ENCODE assay signal across 23 mouse cellular contexts in genomic region chr2:92938827-92939226, GRCm38 (mm10). TPM values are rescaled to one million over a fixed set of nuclear protein-coding genes. Genes with fewer than 3 reads are reported as not detected.
DNase-seq lines count a peak whose midpoint lies in the region; ATAC-seq and TF ChIP-seq lines count a peak whose summit lies in the region.
"Had no signal": no experiment of that assay in that cellular context is flagged by ENCODE, and none has a peak within 500 bp of the region (broad histone marks: within the 10 kb centered on the region; RNA-seq: fewer than 3 reads in every experiment).

No protein-coding gene starts in this region.

- H3K79me3 ChIP-seq in C2C12 (ENCODE audit: low read depth): peaks cover 20% of the 10 kb centered on the region

- intact Hi-C loops in heart, adult 2 months (cut with DNase I): no loop called here

- WGBS in cerebellum, adult 2 months: 76% methylated on average over 7 of the region's 7 CpGs
- 92% methylated on average over 7 of the region's 7 CpGs for WGBS in heart, adult 2 months

- H3K79me2 ChIP-seq in heart, adult 2 months (replicated peaks; ENCODE audit: control insufficient read depth, insufficient read depth, low read length): no peaks in the 10 kb centered on the region
- peaks cover 69% of the 10 kb centered on the region for H3K79me2 ChIP-seq in C2C12 (ENCODE audit: control insufficient read depth, insufficient read depth)

- peaks cover 77% of the 10 kb centered on the region for H3K4me1 ChIP-seq in cerebellum, adult 2 months (ENCODE audit: control insufficient read depth, insufficient read depth, low read length)
- no peaks in the 10 kb centered on the region for H3K4me1 ChIP-seq in heart, adult 2 months (ENCODE audit: control insufficient read depth, insufficient read depth, low read length)

- no peak overlapping the region for H3ac ChIP-seq in C2C12 (ENCODE audit: control insufficient read depth, insufficient read length, low read depth)

- no peak for ATAC-seq in cerebellum, adult (ENCODE audit: insufficient number of reproducible peaks, low FRiP score, low TSS enrichment)
- ATAC-seq: activated CD4-positive, CD25-positive, alpha-beta regulatory T cell, adult 4 months; forebrain, embryonic 15.5 days; intestine, embryonic 16.5 days; Patski had no signal

- H3K27me3 ChIP-seq in cerebellum, adult 2 months (ENCODE audit: control insufficient read depth, insufficient read depth, low read length): no peaks in the 10 kb centered on the region
- no peaks in the 10 kb centered on the region for H3K27me3 ChIP-seq in heart, adult 2 months (ENCODE audit: control insufficient read depth, insufficient read depth, low read length)
- H3K27me3 ChIP-seq in C2C12 (ENCODE audit: control insufficient read depth, insufficient read depth, insufficient read length): no peaks in the 10 kb centered on the region
- H3K27me3 ChIP-seq: embryonic facial prominence, embryonic 12.5 days; forebrain, embryonic 15.5 days; hindbrain, embryonic 15.5 days; Patski had no signal

- peak overlapping the region; percentile 36; the same call in 1 of the 2 replicates for H3K27ac ChIP-seq in cerebellum, adult 2 months (ENCODE audit: insufficient read depth, low read length)
- no peak overlapping the region for H3K27ac ChIP-seq in heart, adult 2 months
- H3K27ac ChIP-seq: embryonic facial prominence, embryonic 12.5 days; forebrain, embryonic 15.5 days; heart, embryonic 13.5 days; hindbrain, embryonic 15.5 days had no signal

- no peak for TF ChIP-seq EP300 in heart, adult 2 months (IDR thresholded peaks at IDR 0.05; ENCODE audit: insufficient read depth, low read depth, low read length)

- no peak for TF ChIP-seq POLR2A in cerebellum, adult 2 months (IDR thresholded peaks at IDR 0.05; ENCODE audit: borderline replicate concordance, insufficient read depth, low read length)
- TF ChIP-seq POLR2A in heart, adult 2 months (IDR thresholded peaks at IDR 0.05; ENCODE audit: insufficient read depth, low read depth, low read length): no peak

- H3K36me3 ChIP-seq in heart, adult 2 months (ENCODE audit: control insufficient read depth, insufficient read depth, low read length): no peaks in the 10 kb centered on the region
- H3K36me3 ChIP-seq in C2C12 (ENCODE audit: control insufficient read depth, insufficient read depth): peaks cover 49% of the 10 kb centered on the region
- H3K36me3 ChIP-seq: embryonic facial prominence, embryonic 12.5 days; forebrain, embryonic 15.5 days; heart, embryonic 13.5 days; hindbrain, embryonic 15.5 days had no signal

- peak in 1 of 2 experiments; percentile 74 for DNase-seq in cerebellum, adult 2 months
- peak; percentile 19 to 22 for DNase-seq in heart, adult 18-20 months
- DNase-seq in heart, adult 2 months: no peak
- peak; percentile 30 for DNase-seq in 3134 (ENCODE audit: extremely low read depth, insufficient read length, low spot score)
- DNase-seq in spleen, postnatal 4 days (ENCODE audit: low spot score in 2 of 2): no peak
- DNase-seq in kidney, postnatal 4 days: no peak
- DNase-seq: adrenal gland, adult 2 months; B cell, adult 2 months; cerebellum, adult 9-10 months; gastrocnemius, postnatal 14 days; heart, postnatal 36 days; kidney, adult 2 months had no signal

- no peak overlapping the region for H3K4me3 ChIP-seq in cerebellum, adult 2 months (replicated peaks; ENCODE audit: insufficient read depth, low read depth, low read length)
- no peak overlapping the region for H3K4me3 ChIP-seq in heart, adult 2 months
- H3K4me3 ChIP-seq in C2C12 (ENCODE audit: insufficient read depth, poor library complexity, severe bottlenecking): no peak overlapping the region
- H3K4me3 ChIP-seq: embryonic facial prominence, embryonic 12.5 days; forebrain, embryonic 15.5 days; heart, embryonic 13.5 days; hindbrain, embryonic 15.5 days had no signal

- TF ChIP-seq CTCF in cerebellum, adult 2 months (IDR thresholded peaks at IDR 0.05; ENCODE audit: borderline replicate concordance, insufficient read depth, low read depth, low read length): no peak
- no peak for TF ChIP-seq CTCF in heart, adult 2 months (IDR thresholded peaks at IDR 0.05)
- TF ChIP-seq CTCF in C2C12 (IDR thresholded peaks at IDR 0.05; ENCODE audit: control insufficient read depth, insufficient read depth, insufficient read length): no peak

- no peak overlapping the region for H3K9ac ChIP-seq in heart, adult 2 months (ENCODE audit: low read depth, low read length)
- H3K9ac ChIP-seq: embryonic facial prominence, embryonic 12.5 days; forebrain, embryonic 15.5 days; heart, embryonic 13.5 days; hindbrain, embryonic 15.5 days had no signal

TF ChIP-seq in C2C12, 6 proteins besides CTCF, POLR2A, EP300 and RAD21:
- TF ChIP-seq MYOG (IDR thresholded peaks at IDR 0.05; ENCODE audit: control insufficient read depth, extremely low read depth, insufficient read length): no peak
- TF ChIP-seq MAX (IDR thresholded peaks at IDR 0.05): peak; percentile 89
- no peak for TF ChIP-seq CEBPB (IDR thresholded peaks at IDR 0.05; ENCODE audit: low read depth)
- TF ChIP-seq FOSL1 (IDR thresholded peaks at IDR 0.05; ENCODE audit: insufficient read depth, low read length, poor library complexity, severe bottlenecking): peak; percentile 65
- TF ChIP-seq MYOD1 (IDR thresholded peaks at IDR 0.05; ENCODE audit: control insufficient read depth, insufficient read length, low read depth): peak; percentile 75
- peak; percentile 73 for TF ChIP-seq USF1 (IDR thresholded peaks at IDR 0.05; ENCODE audit: low read depth)

RNA-seq across cellular contexts. Expression of gene Syt13, which starts 23.9 kb away (rescaled TPM):
- 110 and 115 TPM in 2 replicates for polyA plus RNA-seq in cerebellum, adult 2 months (2012; rRNA removed)
- under 1 TPM; 0.32 to 0.75 TPM for total RNA-seq in heart, adult 18-20 months (2021)
- total RNA-seq in heart, adult 2 months (2021): under 1 TPM; 0.36 to 0.47 TPM
- polyA plus RNA-seq in heart, adult 2 months (2012; rRNA removed): 0.10 TPM in 1 of 2 replicates, not detected in the other
- polyA plus RNA-seq in C2C12 (2012; fragmentation: generic; extraction: Trizol): 125 TPM
- total RNA-seq: common myeloid progenitor, adult 5-6 weeks; MEL had no signal
- polyA plus RNA-seq: activated CD4-positive, CD25-positive, alpha-beta regulatory T cell, adult 4 months had no signal

Comparison
In these comparisons a context has a peak if more than half of its experiments do, and no peak if none do; other contexts are left out.
1. DNase-seq: peak in heart, adult 18-20 months (2 of 2) and 3134 (single experiment); none in heart, adult 2 months (0 of 2), spleen, postnatal 4 days (0 of 2) and kidney, postnatal 4 days (0 of 2).
2. RNA of gene Syt13, which starts 23.9 kb away (polyA plus RNA-seq): 125 TPM in C2C12 (single experiment) and 110 to 115 TPM in cerebellum, adult 2 months; 0.10 TPM in heart, adult 2 months; every median in the first group is over 100 times any median in the second.